Mouse (Mus musculus) embryonic facial prominence, embryonic 15.5 days (tissue): Measurements from ENCODE around the gene Cbarp. TPM values are rescaled to one million over a fixed set of nuclear protein-coding genes. Genes with fewer than 3 reads are reported as not detected.

Experiments used
- ATAC-seq: fragments of 200-750 bp; cut with Nextera tagmentation; 2 replicates; pipeline ENCODE4 v1.8.0; 2017; ENCODE audit warnings: low read depth, moderate TSS enrichment; ENCODE audit not compliant: insufficient number of reproducible peaks, low FRiP score, low TSS enrichment
- H3K27ac ChIP-seq: fragments of 300-500 bp; sonication (generic); replicated peaks from 2 replicates; pipeline ENCODE4 v1.5.1; 2015; ENCODE audit warnings: mild to moderate bottlenecking, inconsistent platforms
- H3K27me3 ChIP-seq: fragments of 300-500 bp; sonication (generic); 2 replicates; pipeline ENCODE4 v1.6.1; 2015; ENCODE audit warnings: inconsistent platforms
- H3K36me3 ChIP-seq: fragments of 300-500 bp; sonication (generic); 2 replicates; pipeline ENCODE4 v1.6.1; 2015; ENCODE audit warnings: mild to moderate bottlenecking, inconsistent platforms
- H3K4me1 ChIP-seq: fragments of 300-500 bp; sonication (generic); 2 replicates; pipeline ENCODE4 v1.6.1; 2015; ENCODE audit warnings: inconsistent platforms
- H3K4me2 ChIP-seq: fragments of 300-500 bp; sonication (generic); replicated peaks from 2 replicates; pipeline ENCODE4 v1.6.1; 2015; ENCODE audit warnings: mild to moderate bottlenecking, inconsistent platforms
- H3K4me3 ChIP-seq: fragments of 300-500 bp; sonication (generic); replicated peaks from 2 replicates; pipeline ENCODE4 v1.5.1; 2015; ENCODE audit warnings: mild to moderate bottlenecking, inconsistent platforms
- H3K9ac ChIP-seq: fragments of 300-500 bp; sonication (generic); 2 replicates; pipeline ENCODE4 v1.6.1; 2015; ENCODE audit warnings: inconsistent platforms
- H3K9me3 ChIP-seq: fragments of 300-500 bp; sonication (generic); replicated peaks from 2 replicates; pipeline ENCODE4 v1.6.1; 2016; ENCODE audit warnings: inconsistent platforms
- WGBS: fragments of 180-500 bp; shearing (Covaris S2); methylation state at CpG from one replicate; pipeline ENCODE4 v1.1.7; 2015; 5-methylcytosine and 5-hydroxymethylcytosine counted together
- polyA plus RNA-seq: library from polyadenylated mRNA; unstranded; fragments of >200 nt; fragmentation: Nextera tagmentation; extraction: Ambion mirVana; gene quantifications from 2 replicates; pipeline ENCODE4 v1.2.1, GENCODE M21; 2015

Gene Cbarp
- polyA plus RNA-seq, 1 experiment from 2014 or later, result 10.9 TPM

GRCm38 (mm10) chr10:80133226-80133849 lies 7.3 kb downstream of the Cbarp start:
- Histone ChIP-seq H3K36me3 (peaks cover 66% of the 10 kb centered on the region), H3K4me1 (peaks cover 45% of the 10 kb centered on the region), H3K27ac (0 out of 2 replicates have a peak overlapping the region, but pooled peaks have one; percentile 17), H3K27me3 (peaks cover 10% of the 10 kb centered on the region), H3K9ac (no peak overlapping the region), H3K4me2 (no peak overlapping the region), H3K4me3 (no peak overlapping the region), H3K9me3 (no peaks in the 10 kb centered on the region)
- WGBS, result 65% methylated on average over 8 of the region's 8 CpGs
- no peak for ATAC-seq

DNA sequence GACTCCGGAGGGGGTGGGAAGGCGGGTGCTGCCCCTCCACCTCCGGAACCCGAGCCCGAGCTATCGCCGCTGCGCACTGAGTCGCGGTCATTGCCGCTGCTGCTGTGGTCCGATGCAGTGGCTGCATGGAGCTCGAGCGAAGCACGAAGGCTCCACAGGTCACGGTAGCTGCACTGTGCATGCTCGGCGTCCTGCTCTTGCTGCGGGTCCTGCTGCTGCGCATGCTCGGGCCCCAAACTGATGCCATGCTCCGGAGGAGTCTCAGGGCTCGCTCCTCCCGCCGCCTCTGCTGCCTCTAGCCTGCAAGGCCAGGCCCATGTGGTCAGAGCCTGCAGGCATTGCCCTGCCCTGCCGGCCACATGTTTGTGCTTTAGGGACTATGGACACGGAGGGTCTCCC lies 8.7 kb downstream of the Cbarp start:
- Histone ChIP-seq H3K36me3 (peaks cover 80% of the 10 kb centered on the region), H3K4me2 (peak overlapping the region; percentile 30), H3K4me1 (peaks cover 31% of the 10 kb centered on the region), H3K9me3 (no peaks in the 10 kb centered on the region), H3K4me3 (peak overlapping the region; percentile 19), H3K27ac (no peak overlapping the region), H3K27me3 (peaks cover 5% of the 10 kb centered on the region), H3K9ac (no peak overlapping the region)
- no peak for ATAC-seq
- 37% methylated on average over 27 of the region's 27 CpGs for WGBS

DNA sequence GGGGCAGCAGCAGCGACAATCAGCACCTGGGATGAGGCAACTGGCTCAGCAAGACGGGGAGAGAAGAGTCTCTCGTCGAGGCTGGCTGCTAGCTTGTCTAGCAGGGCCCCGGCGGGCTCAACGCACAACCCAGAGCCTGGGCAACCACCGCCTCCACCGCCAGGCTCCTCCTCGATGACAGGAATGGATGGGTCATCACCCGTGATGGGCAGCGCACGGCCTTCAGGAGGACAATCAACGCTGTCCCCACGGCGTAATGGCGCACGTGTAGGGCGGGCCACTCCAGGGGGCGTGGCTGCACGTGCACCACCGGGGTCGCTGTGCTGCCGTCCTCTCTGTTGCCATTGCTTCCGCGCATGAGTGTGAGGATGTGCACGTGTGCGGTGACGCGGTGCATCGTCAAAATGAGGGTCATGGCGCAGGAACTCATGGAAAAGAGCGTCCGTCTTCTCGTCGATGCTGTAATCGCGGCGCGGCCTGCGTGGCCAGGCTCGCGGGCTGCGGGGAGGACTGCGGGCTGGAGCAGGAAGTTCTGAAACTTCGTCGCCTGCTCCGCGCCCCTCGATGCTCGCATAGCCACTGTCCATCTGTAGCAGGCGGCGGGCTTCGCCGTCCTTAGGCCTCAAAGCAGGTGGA lies 9.2 kb downstream of the Cbarp start:
- H3K9ac ChIP-seq, result no peak overlapping the region
- peaks cover 85% of the 10 kb centered on the region for H3K36me3 ChIP-seq
- 19% methylated on average over 55 of the region's 55 CpGs for WGBS
- H3K9me3 ChIP-seq, result no peaks in the 10 kb centered on the region
- peak overlapping the region; percentile 19 for H3K4me3 ChIP-seq
- H3K27me3 ChIP-seq, result no peaks in the 10 kb centered on the region
- H3K4me2 ChIP-seq, result peak overlapping the region; percentile 30
- peaks cover 26% of the 10 kb centered on the region for H3K4me1 ChIP-seq
- ATAC-seq, result no peak
- no peak overlapping the region for H3K27ac ChIP-seq

DNA sequence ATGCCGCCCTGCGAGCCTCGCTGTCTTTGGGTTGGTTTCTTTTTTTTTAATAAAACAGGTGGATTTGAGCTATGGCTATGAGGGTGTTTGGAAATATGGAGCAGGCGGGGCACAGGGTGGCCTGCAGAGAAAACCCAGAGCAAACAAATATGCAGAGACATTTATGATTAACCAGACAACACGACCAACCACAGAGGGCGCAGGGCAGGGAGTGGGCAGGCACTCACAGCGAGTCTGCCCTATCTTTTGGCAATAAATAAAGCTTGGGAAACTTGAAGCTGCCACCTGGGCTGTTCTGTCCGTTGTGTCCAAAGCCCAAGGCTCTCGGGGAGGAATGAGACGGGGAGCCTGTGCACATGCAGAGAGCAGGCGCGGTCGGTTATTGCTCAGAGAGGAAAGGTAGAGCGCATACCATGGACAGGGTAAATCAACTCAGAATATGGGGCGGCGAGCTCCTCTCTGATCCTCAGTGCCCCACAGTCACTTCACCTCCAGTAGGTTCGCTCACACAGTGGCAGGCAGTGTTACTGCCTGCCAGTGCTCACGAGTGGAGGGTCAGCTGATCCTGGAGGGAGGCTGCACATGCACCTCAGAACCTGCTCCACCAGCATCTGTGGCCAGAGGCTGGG lies 10.1 kb downstream of the Cbarp start:
- H3K4me3 ChIP-seq, result no peak overlapping the region
- ATAC-seq, result no peak
- WGBS, result 83% methylated on average over 18 of the region's 18 CpGs
- peaks cover 88% of the 10 kb centered on the region for H3K36me3 ChIP-seq
- H3K9me3 ChIP-seq, result no peaks in the 10 kb centered on the region
- H3K4me2 ChIP-seq, result no peak overlapping the region
- H3K27ac ChIP-seq, result no peak overlapping the region
- no peaks in the 10 kb centered on the region for H3K27me3 ChIP-seq
- peaks cover 23% of the 10 kb centered on the region for H3K4me1 ChIP-seq
- H3K9ac ChIP-seq, result no peak overlapping the region

GRCm38 (mm10) chr10:80129846-80130245 lies 10.8 kb downstream of the Cbarp start:
- Histone ChIP-seq H3K9ac (no peak overlapping the region), H3K27ac (no peak overlapping the region), H3K4me2 (no peak overlapping the region), H3K4me1 (peaks cover 23% of the 10 kb centered on the region), H3K9me3 (no peaks in the 10 kb centered on the region), H3K4me3 (no peak overlapping the region), H3K36me3 (peaks cover 89% of the 10 kb centered on the region), H3K27me3 (no peaks in the 10 kb centered on the region)
- 91% methylated on average over 9 of the region's 9 CpGs for WGBS
- ATAC-seq, result no peak

- Histone ChIP-seq H3K4me3 (no peak overlapping the region), H3K27ac (no peak overlapping the region), H3K9ac (no peak overlapping the region), H3K9me3 (no peaks in the 10 kb centered on the region), H3K27me3 (no peaks in the 10 kb centered on the region), H3K4me2 (no peak overlapping the region), H3K36me3 (peaks cover 87% of the 10 kb centered on the region), H3K4me1 (peaks cover 15% of the 10 kb centered on the region)
- no peak for ATAC-seq
- 93% methylated on average over 8 of the region's 8 CpGs for WGBS
These were observed 12.7 kb downstream of the Cbarp start for GRCm38 (mm10) chr10:80127920-80128319.

DNA sequence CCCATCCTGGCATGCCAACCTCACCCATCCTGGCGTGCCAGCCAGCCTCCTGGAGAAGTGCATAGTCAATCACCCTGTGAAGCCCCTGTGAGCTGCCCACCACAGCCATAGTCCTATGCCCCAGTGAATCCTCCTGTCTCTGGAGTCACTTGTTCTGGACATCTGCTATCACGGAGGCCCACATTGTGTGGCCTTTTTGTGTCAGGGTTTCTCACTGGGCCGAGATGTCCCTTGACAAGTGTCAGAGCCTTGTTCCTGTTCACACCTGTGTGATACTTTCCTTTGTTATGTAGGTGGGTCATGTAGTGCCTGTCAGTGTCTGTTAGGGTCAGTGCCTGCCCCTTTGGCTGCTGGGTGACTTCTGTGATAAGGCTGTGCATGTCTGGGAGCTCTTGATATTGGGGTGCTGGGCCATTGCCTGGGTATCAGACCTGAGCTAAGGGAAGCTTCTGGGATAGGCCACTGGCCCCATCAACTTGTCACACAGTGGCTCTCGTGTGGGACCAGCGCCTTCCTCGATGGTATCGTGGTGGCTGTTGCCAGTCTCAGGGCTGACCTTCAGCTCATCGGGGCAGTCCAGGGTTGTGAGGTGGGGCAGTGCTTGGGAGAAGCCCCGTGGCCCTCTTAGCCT lies 16.6 kb downstream of the Cbarp start:
- Histone ChIP-seq H3K4me3 (no peak overlapping the region), H3K27ac (no peak overlapping the region), H3K4me2 (no peak overlapping the region), H3K27me3 (no peaks in the 10 kb centered on the region), H3K36me3 (peaks cover 84% of the 10 kb centered on the region), H3K4me1 (peaks cover 15% of the 10 kb centered on the region), H3K9ac (no peak overlapping the region), H3K9me3 (no peaks in the 10 kb centered on the region)
- no peak for ATAC-seq
- 92% methylated on average over 9 of the region's 9 CpGs for WGBS

DNA sequence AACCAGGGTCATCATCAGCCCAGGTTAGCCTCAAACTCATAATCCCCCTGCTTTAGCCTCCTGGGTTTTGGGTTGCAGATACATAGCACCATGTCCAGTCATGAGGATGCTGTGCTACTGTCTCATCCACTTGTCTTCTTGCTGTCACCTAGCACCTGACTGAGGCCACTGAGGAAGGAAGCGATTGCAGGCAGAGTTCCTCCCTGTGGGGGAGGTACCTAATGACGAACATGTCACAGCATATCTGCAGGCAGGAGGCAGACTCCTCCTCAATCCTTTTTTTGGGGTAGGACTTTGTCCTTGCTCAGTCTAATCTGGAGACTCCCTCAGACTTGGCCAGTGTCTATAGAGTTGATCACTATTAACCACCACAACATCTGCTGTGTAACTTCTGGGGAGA lies 19.0 kb downstream of the Cbarp start:
- H3K4me1 ChIP-seq, result peaks cover 39% of the 10 kb centered on the region
- H3K36me3 ChIP-seq, result peaks cover 70% of the 10 kb centered on the region
- ATAC-seq, result no peak
- H3K9ac ChIP-seq, result no peak overlapping the region
- no peak overlapping the region for H3K4me2 ChIP-seq
- H3K27me3 ChIP-seq, result no peaks in the 10 kb centered on the region
- no peak overlapping the region for H3K4me3 ChIP-seq
- no peaks in the 10 kb centered on the region for H3K9me3 ChIP-seq
- 80% methylated on average over 2 of the region's 2 CpGs for WGBS
- H3K27ac ChIP-seq, result no peak overlapping the region; the same call in 1 of the 2 replicates

DNA sequence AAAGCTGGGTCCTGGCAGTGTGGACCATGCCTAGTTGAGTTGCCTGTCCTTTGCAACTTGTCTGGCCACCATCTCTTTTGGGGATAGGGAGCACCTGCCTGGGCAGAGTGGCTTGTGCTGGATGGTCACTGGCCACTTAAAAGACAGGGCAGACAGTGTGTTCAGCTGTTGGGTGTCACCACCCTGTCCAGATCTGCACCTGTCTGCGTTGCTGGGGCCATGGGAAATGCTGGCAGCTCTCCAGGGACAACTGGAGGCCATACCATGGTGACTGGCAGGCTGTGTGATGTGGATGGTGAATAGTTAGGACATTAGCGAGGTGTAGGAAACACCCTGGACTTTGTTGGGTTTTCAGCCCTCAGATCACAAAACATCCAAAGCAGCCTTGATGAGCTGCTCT lies 20.5 kb downstream of the Cbarp start:
- no peak overlapping the region for H3K27ac ChIP-seq
- 77% methylated on average over 2 of the region's 2 CpGs for WGBS
- H3K4me1 ChIP-seq, result peaks cover 40% of the 10 kb centered on the region
- peaks cover 56% of the 10 kb centered on the region for H3K36me3 ChIP-seq
- H3K27me3 ChIP-seq, result no peaks in the 10 kb centered on the region
- no peak overlapping the region for H3K4me2 ChIP-seq
- ATAC-seq, result no peak
- no peak overlapping the region for H3K4me3 ChIP-seq
- no peak overlapping the region for H3K9ac ChIP-seq
- no peaks in the 10 kb centered on the region for H3K9me3 ChIP-seq

GRCm38 (mm10) chr10:80118552-80118951 lies 22.1 kb downstream of the Cbarp start:
- peaks cover 46% of the 10 kb centered on the region for H3K36me3 ChIP-seq
- no peaks in the 10 kb centered on the region for H3K27me3 ChIP-seq
- no peak overlapping the region; the same call in 1 of the 2 replicates for H3K27ac ChIP-seq
- H3K4me1 ChIP-seq, result peaks cover 49% of the 10 kb centered on the region
- peak overlapping the region; percentile 94 for H3K4me3 ChIP-seq
- peak overlapping the region; percentile 91 for H3K4me2 ChIP-seq
- ATAC-seq, result no peak
- 61% methylated on average over 6 of the region's 6 CpGs for WGBS
- no peak overlapping the region for H3K9ac ChIP-seq
- H3K9me3 ChIP-seq, result no peaks in the 10 kb centered on the region

- Histone ChIP-seq H3K4me2 (peak overlapping the region; percentile 91), H3K36me3 (peaks cover 40% of the 10 kb centered on the region), H3K27ac (peak overlapping the region; percentile 71; the same call in 1 of the 2 replicates), H3K27me3 (no peaks in the 10 kb centered on the region), H3K4me1 (peaks cover 49% of the 10 kb centered on the region), H3K9me3 (no peaks in the 10 kb centered on the region), H3K9ac (peak overlapping the region; percentile 85), H3K4me3 (peak overlapping the region; percentile 94)
- 59% methylated on average over 1 of the region's 1 CpGs for WGBS
- no peak for ATAC-seq
These were observed 22.9 kb downstream of the Cbarp start for GRCm38 (mm10) chr10:80117736-80118135.
